Mouse (Mus musculus) midbrain, embryonic 11.5 days (tissue): ENCODE results near the gene Lsamp. TPM values are rescaled to one million over a fixed set of nuclear protein-coding genes. Genes with fewer than 3 reads are reported as not detected.

ENCODE experiments used
- ATAC-seq: fragments of 200-750 bp; cut with Nextera tagmentation; 2 replicates; pipeline ENCODE4 v1.8.0; 2017; ENCODE audit warnings: moderate TSS enrichment, moderate library complexity; ENCODE audit not compliant: low FRiP score
- DNase-seq: peaks from one replicate; pipeline ENCODE4 v3.0.0; 2015; ENCODE audit warnings: low spot score; ENCODE audit errors: missing footprints
- H3K27ac ChIP-seq: fragments of 300-500 bp; sonication (generic); 2 replicates; pipeline ENCODE4 v1.5.1; 2014; ENCODE audit warnings: low read depth, low read length
- H3K27me3 ChIP-seq: fragments of 300-500 bp; sonication (generic); 2 replicates; pipeline ENCODE4 v1.6.1; 2014; ENCODE audit warnings: mild to moderate bottlenecking, low read length, moderate library complexity, mixed read lengths; ENCODE audit not compliant: control insufficient read depth, insufficient read depth
- H3K36me3 ChIP-seq: fragments of 300-500 bp; sonication (generic); 2 replicates; pipeline ENCODE4 v1.6.1; 2014; ENCODE audit warnings: mild to moderate bottlenecking, low read length, moderate library complexity, mixed read lengths; ENCODE audit not compliant: control insufficient read depth, insufficient read depth
- H3K4me1 ChIP-seq: fragments of 300-500 bp; sonication (generic); 2 replicates; pipeline ENCODE4 v1.6.1; 2014; ENCODE audit warnings: low read length; ENCODE audit not compliant: control insufficient read depth, insufficient read depth
- H3K4me2 ChIP-seq: fragments of 300-500 bp; sonication (generic); 2 replicates; pipeline ENCODE4 v1.6.1; 2014; ENCODE audit warnings: mild to moderate bottlenecking, moderate library complexity
- H3K4me3 ChIP-seq: fragments of 300-500 bp; sonication (generic); 2 replicates; pipeline ENCODE4 v1.5.1; 2014; ENCODE audit warnings: low read depth, low read length
- H3K9ac ChIP-seq: fragments of 300-500 bp; sonication (generic); 2 replicates; pipeline ENCODE4 v1.6.1; 2014; ENCODE audit warnings: low read length
- H3K9me3 ChIP-seq: fragments of 300-500 bp; sonication (generic); 2 replicates; pipeline ENCODE4 v1.6.1; 2016; ENCODE audit warnings: low read length; ENCODE audit not compliant: control insufficient read depth
- WGBS: fragments of 180-500 bp; shearing (Covaris S2); extraction: QIAGEN DNeasy Blood & Tissue Kit; methylation state at CpG from one replicate; pipeline ENCODE4 v1.1.7; 2014; 5-methylcytosine and 5-hydroxymethylcytosine counted together
- polyA plus RNA-seq: library from polyadenylated mRNA; unstranded; fragments of >200 nt; fragmentation: Nextera tagmentation; extraction: Ambion mirVana; gene quantifications from 2 replicates; pipeline ENCODE4 v1.2.1, GENCODE M21; 2014

The Lsamp gene
- polyA plus RNA-seq, 1 experiment from 2014 or later, result 13.0 TPM

DNA sequence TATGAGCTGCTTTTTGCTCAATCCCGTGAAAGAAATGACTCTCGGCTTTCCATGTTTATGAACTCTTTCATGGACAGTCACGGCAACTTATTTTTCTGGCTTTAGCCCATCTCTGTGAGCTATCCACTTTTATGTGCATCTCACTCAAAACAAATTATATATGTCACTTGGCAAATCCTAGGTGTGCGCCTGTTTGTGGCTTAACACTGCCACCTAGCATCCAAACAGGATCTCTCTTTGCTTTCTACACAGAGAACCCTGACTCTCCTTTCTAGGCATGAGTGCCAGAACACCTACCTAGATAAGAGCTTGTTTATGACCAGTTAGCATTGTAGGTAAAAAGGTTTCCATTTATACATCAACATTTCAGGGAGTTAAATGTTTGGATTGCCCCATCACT, 1146.9 kb downstream of the Lsamp start:
- Histone ChIP-seq H3K9me3 (no peaks in the 10 kb centered on the region), H3K4me1 (no peaks in the 10 kb centered on the region), H3K4me3 (no peak overlapping the region), H3K4me2 (no peak overlapping the region), H3K27me3 (no peaks in the 10 kb centered on the region), H3K27ac (no peak overlapping the region), H3K9ac (no peak overlapping the region), H3K36me3 (no peaks in the 10 kb centered on the region)
- DNase-seq, result peak; percentile 65
- no peak for ATAC-seq
- WGBS, result 73% methylated on average over 4 of the region's 4 CpGs

DNA sequence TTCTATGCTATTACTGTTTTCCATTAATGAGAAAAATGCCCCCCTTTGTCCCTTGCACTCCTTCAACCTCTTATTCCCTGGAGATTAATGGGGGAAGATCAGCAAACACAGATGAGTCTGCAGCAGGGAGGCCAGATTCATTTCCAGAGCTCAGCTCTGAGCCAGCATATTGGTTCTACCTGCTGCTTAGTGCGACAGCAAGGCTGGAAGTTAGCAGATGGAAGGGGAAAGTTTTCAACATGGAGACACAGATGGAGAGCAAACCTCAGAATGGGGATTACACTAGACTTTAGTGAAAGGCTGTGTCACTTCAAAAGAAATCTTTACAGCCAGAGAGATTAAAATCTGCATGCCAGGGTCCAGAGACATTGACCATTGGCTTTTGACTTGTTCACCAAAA, 1188.7 kb downstream of the Lsamp start:
- Histone ChIP-seq H3K4me1 (no peaks in the 10 kb centered on the region), H3K9ac (no peak overlapping the region), H3K4me2 (no peak overlapping the region), H3K4me3 (no peak overlapping the region), H3K27me3 (no peaks in the 10 kb centered on the region), H3K9me3 (no peaks in the 10 kb centered on the region), H3K27ac (no peak overlapping the region), H3K36me3 (no peaks in the 10 kb centered on the region)
- no peak for ATAC-seq
- DNase-seq, result no peak
- WGBS, result 65% methylated on average over 1 of the region's 1 CpGs

DNA sequence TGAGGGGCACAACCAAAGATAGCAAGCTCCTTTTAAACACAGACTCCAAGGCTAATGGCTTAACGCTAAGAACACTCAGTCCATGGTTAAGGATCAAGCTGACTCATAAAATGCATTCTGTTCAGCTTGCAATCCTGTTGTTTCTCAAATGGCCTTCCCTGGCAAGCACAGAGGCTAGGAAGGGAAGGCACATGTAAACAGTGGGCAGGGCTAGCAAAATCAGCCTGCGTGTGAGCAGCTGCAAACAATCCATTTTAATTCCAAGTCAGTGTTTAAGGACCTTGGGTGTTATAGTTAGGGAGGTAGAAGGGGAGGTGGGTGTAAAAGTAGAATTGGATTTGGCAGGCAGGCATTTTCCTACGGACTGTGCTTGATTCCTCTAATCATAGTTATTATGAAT, 1195.4 kb downstream of the Lsamp start:
- Histone ChIP-seq H3K4me1 (no peaks in the 10 kb centered on the region), H3K27me3 (no peaks in the 10 kb centered on the region), H3K9ac (no peak overlapping the region), H3K36me3 (no peaks in the 10 kb centered on the region), H3K27ac (no peak overlapping the region), H3K4me2 (no peak overlapping the region), H3K9me3 (no peaks in the 10 kb centered on the region), H3K4me3 (no peak overlapping the region)
- DNase-seq (no peak), ATAC-seq (no peak)
- WGBS, result 66% methylated on average over 3 of the region's 3 CpGs

DNA sequence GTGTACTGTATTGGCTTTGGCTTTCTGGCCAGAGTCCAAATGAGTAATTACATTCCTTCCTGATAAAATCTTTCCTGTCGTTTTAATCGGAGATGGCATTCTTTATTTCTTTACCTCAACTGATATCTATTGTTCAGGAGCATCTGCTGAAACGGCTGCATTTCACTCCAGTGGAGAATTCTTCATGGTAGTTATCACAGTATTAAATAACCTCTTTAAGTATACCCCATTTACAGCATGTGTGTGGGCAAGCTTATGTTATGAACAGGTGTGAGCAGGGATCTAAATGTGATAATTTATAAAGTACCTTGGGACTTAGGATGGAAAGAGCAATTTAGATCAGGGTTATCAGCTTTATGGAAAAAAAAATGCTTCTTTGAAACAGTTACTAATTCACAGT, 1196.7 kb downstream of the Lsamp start:
- ATAC-seq (no peak), DNase-seq (no peak)
- 65% methylated on average over 3 of the region's 3 CpGs for WGBS
- no peak overlapping the region for H3K27ac ChIP-seq
- H3K9me3 ChIP-seq, result no peaks in the 10 kb centered on the region
- no peak overlapping the region for H3K9ac ChIP-seq
- no peak overlapping the region for H3K4me3 ChIP-seq
- H3K4me1 ChIP-seq, result no peaks in the 10 kb centered on the region
- H3K27me3 ChIP-seq, result no peaks in the 10 kb centered on the region
- H3K36me3 ChIP-seq, result no peaks in the 10 kb centered on the region
- no peak overlapping the region for H3K4me2 ChIP-seq

DNA sequence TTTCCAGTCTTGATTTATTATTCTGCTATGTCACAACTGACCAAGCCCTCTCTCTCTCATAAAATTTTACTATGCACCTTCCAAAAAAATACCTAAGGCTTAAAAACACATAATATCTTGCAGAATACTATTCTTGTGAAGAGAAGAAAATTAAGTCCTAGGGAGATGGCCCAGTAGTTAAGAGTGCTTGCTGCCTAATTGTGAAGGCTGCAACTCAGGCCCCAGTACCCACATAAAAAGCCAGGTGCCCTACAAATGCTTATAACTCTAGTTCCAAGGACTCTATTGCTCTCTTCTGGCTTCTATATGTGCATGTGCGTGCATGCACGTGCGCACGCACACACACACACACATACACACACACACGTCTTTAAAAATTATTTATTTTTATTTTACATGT, 1225.9 kb downstream of the Lsamp start:
- Histone ChIP-seq H3K36me3 (no peaks in the 10 kb centered on the region), H3K27ac (no peak overlapping the region), H3K27me3 (no peaks in the 10 kb centered on the region), H3K9ac (no peak overlapping the region), H3K4me2 (no peak overlapping the region), H3K4me3 (no peak overlapping the region), H3K4me1 (no peaks in the 10 kb centered on the region), H3K9me3 (no peaks in the 10 kb centered on the region)
- 89% methylated on average over 5 of the region's 5 CpGs for WGBS
- ATAC-seq (no peak), DNase-seq (no peak)

DNA sequence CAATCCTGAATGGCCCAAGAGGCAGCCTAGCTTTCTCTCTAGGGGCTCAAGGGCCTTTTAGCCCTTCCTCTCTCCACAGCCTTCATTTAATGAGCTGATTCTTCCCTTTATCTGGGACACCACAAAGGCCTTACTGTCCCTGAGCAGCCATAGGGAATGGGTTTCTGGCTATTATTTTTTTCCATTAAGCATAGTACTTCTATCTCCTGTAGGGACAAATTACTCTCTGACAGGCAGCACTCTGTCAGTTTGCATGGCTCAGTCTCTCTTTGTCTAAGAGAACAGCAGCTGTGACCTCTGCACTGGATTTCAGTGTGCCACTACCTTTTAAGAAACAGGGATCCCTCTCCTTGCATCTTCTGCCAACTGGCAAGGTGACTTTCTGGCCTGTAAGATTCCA, 1251.7 kb downstream of the Lsamp start:
- Histone ChIP-seq H3K27me3 (no peaks in the 10 kb centered on the region), H3K9ac (no peak overlapping the region), H3K4me1 (no peaks in the 10 kb centered on the region), H3K36me3 (no peaks in the 10 kb centered on the region), H3K4me2 (no peak overlapping the region), H3K4me3 (no peak overlapping the region), H3K9me3 (no peaks in the 10 kb centered on the region), H3K27ac (no peak overlapping the region)
- DNase-seq, result no peak
- ATAC-seq, result no peak

DNA sequence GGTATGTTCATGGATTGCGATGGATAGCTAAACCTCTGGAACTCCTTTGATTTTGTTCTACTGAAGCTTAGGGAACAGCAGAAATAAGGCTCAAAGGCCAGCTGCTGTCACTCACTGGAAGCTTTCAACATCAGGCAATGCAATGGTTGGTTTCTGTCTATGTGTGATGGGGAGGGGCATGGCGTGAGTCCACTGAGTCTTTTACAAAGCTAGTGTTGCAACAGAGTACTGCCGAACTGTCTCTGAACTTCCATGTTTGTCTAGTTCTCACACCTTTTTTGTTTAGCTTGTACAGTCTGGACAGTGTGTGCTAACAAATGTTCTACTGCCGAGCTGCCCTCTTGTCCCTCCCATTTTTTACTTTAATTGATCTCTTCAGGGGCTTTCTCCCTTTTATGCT, 1258.7 kb downstream of the Lsamp start:
- Histone ChIP-seq H3K4me1 (no peaks in the 10 kb centered on the region), H3K4me2 (no peak overlapping the region), H3K4me3 (no peak overlapping the region), H3K36me3 (no peaks in the 10 kb centered on the region), H3K9ac (no peak overlapping the region), H3K27me3 (no peaks in the 10 kb centered on the region), H3K9me3 (no peaks in the 10 kb centered on the region), H3K27ac (no peak overlapping the region)
- 78% methylated on average over 4 of the region's 4 CpGs for WGBS
- DNase-seq (no peak), ATAC-seq (no peak)

DNA sequence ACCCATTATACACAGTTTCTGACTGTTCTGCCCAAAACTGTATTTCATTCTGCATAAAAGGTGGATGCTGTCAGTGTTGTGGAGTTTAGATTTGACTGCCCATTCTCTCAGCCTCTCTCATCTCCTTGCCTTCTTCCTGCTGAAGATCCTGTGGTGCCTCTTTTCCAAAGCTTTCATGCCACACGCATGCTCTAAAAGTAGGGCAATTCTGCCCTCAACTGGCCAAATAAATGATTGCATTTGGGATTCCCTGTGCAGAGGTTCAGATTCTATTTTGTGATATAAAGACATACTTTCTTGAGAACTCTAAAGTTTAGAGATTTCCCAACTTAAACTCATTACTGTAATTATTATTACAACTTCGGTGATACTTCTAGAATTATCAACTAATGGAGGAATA, 1260.5 kb downstream of the Lsamp start:
- no peaks in the 10 kb centered on the region for H3K36me3 ChIP-seq
- H3K9ac ChIP-seq, result no peak overlapping the region
- H3K27ac ChIP-seq, result no peak overlapping the region
- no peaks in the 10 kb centered on the region for H3K27me3 ChIP-seq
- no peak overlapping the region for H3K4me3 ChIP-seq
- no peak overlapping the region for H3K4me2 ChIP-seq
- WGBS, result 12% methylated on average over 2 of the region's 2 CpGs
- no peaks in the 10 kb centered on the region for H3K4me1 ChIP-seq
- DNase-seq, result peak; percentile 98
- ATAC-seq, result peak; percentile 78
- no peaks in the 10 kb centered on the region for H3K9me3 ChIP-seq

DNA sequence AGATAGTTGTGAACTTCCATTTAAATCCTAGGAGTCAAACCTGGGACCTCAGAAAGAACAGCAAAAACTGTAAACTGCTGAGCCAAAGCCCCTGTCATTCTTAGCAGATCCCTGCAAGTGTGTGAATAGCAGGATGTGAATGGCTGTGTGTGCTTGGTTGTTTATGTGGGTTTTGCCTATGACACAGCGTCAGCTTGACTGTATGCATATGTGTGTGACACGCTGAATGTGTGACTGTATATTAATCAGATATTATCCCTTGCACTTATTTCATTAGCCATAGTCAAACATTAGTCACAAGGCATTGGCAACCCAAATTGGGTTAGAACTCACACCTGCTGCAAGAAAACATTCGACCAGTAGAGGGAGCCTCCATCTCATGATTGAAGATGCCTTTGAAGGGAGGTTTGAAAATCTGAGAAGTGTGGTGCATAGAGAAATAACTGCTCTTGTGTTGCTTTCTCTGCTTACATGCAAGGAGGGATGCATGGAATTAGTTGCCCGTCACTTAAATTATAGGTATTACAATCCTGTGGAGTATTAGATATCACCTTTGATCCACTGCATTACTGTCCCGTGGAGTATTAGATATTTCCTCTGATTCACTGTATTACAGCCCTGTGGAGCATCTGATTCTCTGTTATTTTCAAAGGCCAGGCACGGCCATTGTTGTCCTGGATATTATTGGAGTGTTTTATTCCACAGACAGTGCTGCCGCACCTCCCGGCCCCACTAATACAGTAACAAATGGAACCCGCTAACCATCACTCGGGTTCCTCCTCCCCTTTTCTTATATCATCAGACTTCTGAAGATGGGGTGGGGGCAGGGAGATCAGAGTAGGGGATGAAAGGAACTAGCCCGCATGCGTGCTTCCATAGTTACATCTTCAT, 1274.2 kb downstream of the Lsamp start:
- no peaks in the 10 kb centered on the region for H3K4me1 ChIP-seq
- peak; percentile 95 for DNase-seq
- no peaks in the 10 kb centered on the region for H3K36me3 ChIP-seq
- H3K4me2 ChIP-seq, result no peak overlapping the region
- 62% methylated on average over 12 of the region's 12 CpGs for WGBS
- no peak overlapping the region for H3K27ac ChIP-seq
- no peaks in the 10 kb centered on the region for H3K9me3 ChIP-seq
- no peak overlapping the region for H3K9ac ChIP-seq
- no peaks in the 10 kb centered on the region for H3K27me3 ChIP-seq
- peak; percentile 73 for ATAC-seq
- H3K4me3 ChIP-seq, result no peak overlapping the region
